Mouse (Mus musculus) right cerebral cortex, postnatal 4 days (tissue): ENCODE measurements around the gene Hbb-bt.
"Not testable (repeated sequence)": the region's sequence is repeated elsewhere in the genome, so short reads cannot be mapped to it uniquely, and the experiment has no call there.

Source experiments
- DNase-seq: peaks from one replicate; pipeline ENCODE4 v3.0.0-alpha.2; 2022

Hbb-bt gene

DNA sequence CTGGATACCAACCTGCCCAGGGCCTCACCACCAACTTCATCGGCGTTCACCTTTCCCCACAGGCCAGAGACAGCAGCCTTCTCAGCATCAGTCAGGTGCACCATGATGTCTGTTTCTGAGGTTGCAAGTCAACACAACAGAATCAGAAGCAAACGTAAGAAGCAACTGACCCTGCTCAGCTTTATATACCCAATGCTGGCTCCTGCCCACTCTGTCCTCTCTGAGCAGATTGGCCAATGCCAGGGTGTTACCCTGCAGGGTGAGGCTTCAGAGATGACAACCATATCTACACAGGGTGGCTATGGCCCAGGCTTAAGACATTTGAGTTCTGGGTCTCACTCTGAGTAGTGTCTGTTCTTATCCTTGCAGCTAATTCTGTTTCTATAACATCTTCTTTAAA is at the start of gene Hbb-bt:
Hbb-bt (minus strand) TSS at position 231 of the 400 bp plus-strand sequence.
- DNase-seq = no peak

- no peak for DNase-seq
These were observed 47.7 kb upstream of the Hbb-bt start for GRCm38 (mm10) chr7:103861531-103861930.

DNA sequence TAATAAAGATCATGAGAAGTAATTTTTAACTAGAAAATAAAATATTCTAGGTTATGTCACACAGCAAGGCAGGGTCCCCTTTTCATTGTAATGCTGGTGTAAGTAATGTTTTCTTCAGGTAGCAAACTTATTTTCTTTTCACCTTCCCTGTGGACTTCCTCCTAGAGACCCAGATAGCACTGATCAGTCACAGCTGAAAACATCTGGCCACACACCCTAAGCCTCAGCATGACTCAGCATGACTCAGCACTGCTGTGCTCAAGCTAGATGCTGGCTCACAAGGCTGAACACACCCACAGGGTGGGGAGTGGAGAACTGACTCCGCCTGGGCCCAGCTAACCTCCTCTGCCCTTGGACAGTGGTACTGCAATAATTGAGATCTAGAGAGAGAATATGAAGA is 47.1 kb upstream of the Hbb-bt start:
- no peak for DNase-seq

- DNase-seq = no peak
These were observed 45.3 kb upstream of the Hbb-bt start for GRCm38 (mm10) chr7:103859076-103859475.

- DNase-seq = no peak
These were observed 40.9 kb upstream of the Hbb-bt start for GRCm38 (mm10) chr7:103854669-103855068.

GRCm38 (mm10) chr7:103853090-103853489 is 39.3 kb upstream of the Hbb-bt start, which contains the start of gene Hbb-y:
Gene Hbb-y, minus strand, starts transcription at chr7:103853216.
- DNase-seq = no peak

- DNase-seq = no peak
These were observed 30.9 kb upstream of the Hbb-bt start for GRCm38 (mm10) chr7:103844525-103845325.

DNA sequence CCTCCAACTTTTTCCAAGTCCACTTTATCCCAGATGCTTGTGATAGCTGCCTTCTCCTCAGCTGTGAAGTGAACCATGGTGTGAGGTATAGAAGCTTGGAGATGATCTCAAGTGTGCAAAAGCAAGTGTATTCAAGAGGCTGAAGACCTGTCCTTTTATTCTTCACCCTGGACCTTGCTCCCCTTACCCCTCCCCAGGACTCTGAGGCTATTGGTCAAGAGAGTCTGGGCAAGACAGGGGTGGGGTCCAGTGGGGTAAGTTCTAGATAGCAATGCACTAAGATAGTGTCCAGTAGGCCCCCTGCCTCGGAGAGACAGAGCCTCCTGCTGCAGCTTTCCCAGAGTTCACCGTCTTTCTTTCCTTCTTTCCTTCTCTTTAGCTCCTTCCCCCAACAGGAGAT is 29.2 kb upstream of the Hbb-bt start, which contains the start of gene Hbb-bh1:
Hbb-bh1 (minus strand) TSS at position 131 of the 400 bp plus-strand sequence.
- DNase-seq = no peak

GRCm38 (mm10) chr7:103840268-103840667 is 26.5 kb upstream of the Hbb-bt start, which contains the start of gene Hbb-bh2:
Gene Hbb-bh2, minus strand, starts transcription at chr7:103840520.
- DNase-seq = no peak

DNA sequence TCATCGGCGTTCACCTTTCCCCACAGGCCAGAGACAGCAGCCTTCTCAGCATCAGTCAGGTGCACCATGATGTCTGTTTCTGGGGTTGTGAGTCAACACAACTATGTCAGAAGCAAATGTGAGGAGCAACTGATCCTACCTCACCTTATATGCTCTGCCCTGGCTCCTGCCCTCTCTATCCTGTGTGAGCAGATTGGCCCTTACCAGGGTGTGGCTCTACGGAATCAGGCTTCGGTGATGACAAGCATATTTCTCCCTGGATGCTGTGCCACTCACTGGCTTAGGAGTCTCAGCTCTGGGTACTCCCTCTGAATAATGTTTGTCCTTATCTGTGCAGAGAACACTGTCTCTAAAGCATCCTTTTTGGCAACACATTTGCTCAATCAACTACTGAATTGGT is 14.0 kb upstream of the Hbb-bt start, which contains the start of gene Hbb-bs:
Hbb-bs (minus strand) TSS at position 289 of the 400 bp plus-strand sequence.
- no peak for DNase-seq

GRCm38 (mm10) chr7:103827139-103827538 is 13.3 kb upstream of the Hbb-bt start:
- not testable (repeated sequence) for DNase-seq

DNA sequence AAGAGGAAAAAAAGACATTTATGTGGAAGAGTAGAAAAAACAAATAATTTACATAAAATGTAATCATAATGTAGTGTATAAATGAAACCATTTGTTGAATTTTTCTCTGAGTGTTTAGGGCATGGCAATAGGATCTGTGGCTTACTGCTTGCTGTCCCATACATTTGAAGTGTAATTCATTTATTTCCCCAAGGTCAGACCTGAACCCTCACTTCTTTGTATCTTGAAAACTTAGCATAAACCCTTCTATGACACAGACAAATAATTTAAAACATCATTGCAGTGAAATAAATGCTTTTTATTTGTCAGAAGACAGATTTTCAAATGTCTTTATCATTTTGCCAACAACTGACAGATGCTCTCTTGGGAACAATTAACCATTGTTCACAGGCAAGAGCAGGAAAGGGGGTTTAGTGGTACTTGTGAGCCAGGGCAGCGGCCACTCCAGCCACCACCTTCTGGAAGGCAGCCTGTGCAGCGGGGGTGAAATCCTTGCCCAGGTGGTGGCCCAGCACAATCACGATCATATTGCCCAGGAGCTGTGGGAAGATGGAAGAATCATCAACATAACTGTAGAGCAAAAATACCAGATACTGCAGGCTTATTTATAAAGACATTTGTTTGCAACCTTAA is 12.6 kb upstream of the Hbb-bt start:
- DNase-seq = no peak

- no peak for DNase-seq
These were observed 11.9 kb upstream of the Hbb-bt start for GRCm38 (mm10) chr7:103825536-103826254.

- no peak for DNase-seq
These were observed 10.8 kb upstream of the Hbb-bt start for GRCm38 (mm10) chr7:103824597-103824996.

DNA sequence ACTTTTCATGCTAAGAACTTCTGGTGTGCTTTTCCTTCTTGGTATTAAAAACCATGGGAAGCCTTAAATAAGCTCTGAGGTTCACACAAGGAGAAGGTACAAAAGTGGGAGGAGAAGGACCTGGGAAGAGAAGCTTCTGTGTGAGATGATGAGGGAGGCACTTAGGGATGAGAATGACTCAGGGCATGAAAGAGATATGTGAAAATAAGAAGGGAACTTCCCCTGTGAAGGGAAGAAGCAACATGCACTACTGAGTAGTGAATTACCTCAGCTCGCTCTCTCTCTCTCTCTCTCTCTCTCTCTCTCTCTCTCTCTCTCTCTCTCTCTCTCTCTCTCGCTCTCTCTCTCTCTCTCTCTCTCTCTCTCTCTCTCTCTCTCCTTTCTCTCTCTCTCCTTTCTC is 1.3 kb upstream of the Hbb-bt start:
- not testable (repeated sequence) for DNase-seq

DNA sequence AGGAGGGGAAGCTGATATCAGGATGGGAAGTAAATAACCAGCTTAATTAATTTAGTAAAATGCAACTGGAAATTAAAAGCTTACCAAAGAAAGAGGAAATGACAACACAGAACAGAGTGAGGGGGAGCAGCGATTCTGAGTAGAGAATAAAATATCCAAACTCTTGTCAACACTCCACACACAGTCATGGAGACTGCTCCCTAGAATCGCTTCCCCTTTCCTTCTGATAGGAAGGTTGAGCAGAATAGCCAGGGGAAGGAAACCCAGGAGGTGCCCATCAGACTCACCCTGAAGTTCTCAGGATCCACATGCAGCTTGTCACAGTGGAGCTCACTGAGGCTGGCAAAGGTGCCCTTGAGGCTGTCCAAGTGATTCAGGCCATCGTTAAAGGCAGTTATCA is 644 bp downstream of the Hbb-bt start:
- DNase-seq = not testable (repeated sequence)

DNA sequence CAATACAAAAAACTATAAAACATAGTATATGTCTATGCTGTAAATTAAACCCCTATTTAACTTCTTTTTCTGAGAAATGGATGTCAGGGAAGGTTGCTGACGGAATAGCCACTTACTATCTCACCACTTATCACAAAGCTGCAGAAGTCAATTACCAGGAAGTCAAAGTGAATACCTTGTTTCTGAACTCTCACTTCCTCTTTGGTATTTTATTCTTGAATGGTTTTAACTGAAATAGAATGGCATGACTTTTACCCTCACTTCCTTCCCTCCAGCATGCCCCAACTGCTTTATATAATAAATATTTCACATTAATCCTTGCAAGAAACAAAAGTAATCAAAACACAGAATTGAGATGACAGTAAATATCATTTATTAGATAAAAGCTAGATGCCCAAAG is 1.6 kb downstream of the Hbb-bt start:
- no peak for DNase-seq

DNA sequence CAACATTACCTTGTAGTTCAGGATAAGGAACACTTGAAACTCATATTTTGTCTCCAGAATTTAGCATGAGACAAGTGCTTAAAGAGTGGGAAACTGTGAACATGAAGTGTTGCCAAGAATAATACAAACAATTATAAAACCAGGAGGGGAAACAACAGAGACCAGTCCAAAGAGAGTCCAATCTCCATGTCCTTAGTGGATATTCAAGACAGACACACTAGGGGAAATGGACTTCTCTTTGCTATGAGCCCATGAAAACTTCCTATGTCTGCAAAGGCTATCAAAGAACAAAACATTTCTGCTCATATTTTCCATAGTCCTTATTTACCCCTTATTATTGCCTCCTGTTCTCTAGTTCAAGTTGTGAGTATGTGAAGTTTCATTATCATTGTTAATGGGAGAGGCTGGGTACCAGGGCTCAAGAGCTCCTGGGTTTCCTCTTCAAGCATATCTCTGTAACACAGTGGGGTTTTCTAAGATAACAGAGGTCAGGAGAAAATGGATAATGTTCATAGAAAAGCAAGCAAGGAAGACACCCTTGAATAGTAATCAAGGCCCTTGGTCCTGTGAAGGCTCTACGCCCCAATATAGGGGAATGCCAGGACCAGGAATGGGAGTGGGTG is 2.5 kb downstream of the Hbb-bt start:
- no peak for DNase-seq

DNA sequence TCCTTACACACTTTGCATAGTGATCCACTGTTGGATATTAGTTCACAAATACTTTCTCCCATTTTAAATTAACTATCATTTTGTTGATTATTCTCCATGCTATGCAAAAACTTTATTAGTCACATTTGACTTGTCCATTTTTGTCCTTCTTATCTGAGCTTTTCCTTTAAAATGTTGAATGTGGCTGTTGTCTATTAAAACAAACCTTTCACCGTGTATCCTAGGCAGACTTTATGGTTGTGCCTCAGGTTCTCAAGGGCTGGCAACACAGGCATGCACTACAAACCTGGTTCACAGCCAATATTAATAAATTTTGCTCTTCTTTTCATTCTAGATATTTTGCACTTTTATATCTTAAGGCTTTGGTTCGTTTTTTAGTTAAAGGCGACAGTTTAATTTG is 3.0 kb downstream of the Hbb-bt start:
- no peak for DNase-seq

- DNase-seq = no peak
These were observed 3.5 kb downstream of the Hbb-bt start for GRCm38 (mm10) chr7:103810296-103810695.

GRCm38 (mm10) chr7:103809801-103810155 is 4.0 kb downstream of the Hbb-bt start:
- no peak for DNase-seq

GRCm38 (mm10) chr7:103808971-103809800 is 4.6 kb downstream of the Hbb-bt start:
- DNase-seq = no peak
